Mouse (Mus musculus) embryonic facial prominence, embryonic 11.5 days (tissue): ENCODE data around the gene Pskh1. TPM values are rescaled to one million over a fixed set of nuclear protein-coding genes. Genes with fewer than 3 reads are reported as not detected.

Experiments
- ATAC-seq: fragments of 200-750 bp; cut with Nextera tagmentation; replicated peaks from 2 replicates; pipeline ENCODE4 v1.8.0; 2017; ENCODE audit warnings: low read depth; ENCODE audit not compliant: insufficient number of reproducible peaks, low FRiP score, low TSS enrichment
- DNase-seq: peaks from one replicate; pipeline ENCODE4 v3.0.0-alpha.2; 2015; ENCODE audit warnings: low spot score
- H3K27ac ChIP-seq: fragments of 300-500 bp; sonication (generic); replicated peaks from 2 replicates; pipeline ENCODE4 v1.5.1; 2014; ENCODE audit warnings: mild to moderate bottlenecking, low read depth, low read length, control low read depth
- H3K27me3 ChIP-seq: fragments of 300-500 bp; sonication (generic); 2 replicates; pipeline ENCODE4 v1.6.1; 2014; ENCODE audit warnings: mild to moderate bottlenecking, low read length, moderate library complexity, mixed read lengths; ENCODE audit not compliant: control insufficient read depth, insufficient read depth
- H3K36me3 ChIP-seq: fragments of 300-500 bp; sonication (generic); replicated peaks from 2 replicates; pipeline ENCODE4 v1.6.1; 2014; ENCODE audit warnings: low read depth, mild to moderate bottlenecking, low read length, moderate library complexity, mixed read lengths; ENCODE audit not compliant: control insufficient read depth, insufficient read depth
- H3K4me1 ChIP-seq: fragments of 300-500 bp; sonication (generic); 2 replicates; pipeline ENCODE4 v1.6.1; 2014; ENCODE audit warnings: low read length, mixed read lengths; ENCODE audit not compliant: control insufficient read depth, insufficient read depth
- H3K4me2 ChIP-seq: fragments of 300-500 bp; sonication (generic); 2 replicates; pipeline ENCODE4 v1.6.1; 2014; ENCODE audit warnings: low read depth, mild to moderate bottlenecking, control low read depth, low read length, moderate library complexity
- H3K4me3 ChIP-seq: fragments of 300-500 bp; sonication (generic); 2 replicates; pipeline ENCODE4 v1.5.1; 2014; ENCODE audit warnings: low read depth, low read length, control low read depth
- H3K9ac ChIP-seq: fragments of 300-500 bp; sonication (generic); replicated peaks from 2 replicates; pipeline ENCODE4 v1.6.1; 2014; ENCODE audit warnings: mild to moderate bottlenecking, control low read depth, low read length
- H3K9me3 ChIP-seq: fragments of 300-500 bp; sonication (generic); replicated peaks from 2 replicates; pipeline ENCODE4 v1.6.1; 2016; ENCODE audit warnings: mild to moderate bottlenecking, low read length, inconsistent platforms, mixed read lengths; ENCODE audit not compliant: control insufficient read depth
- WGBS: fragments of 180-500 bp; shearing (Covaris S2); extraction: QIAGEN DNeasy Blood & Tissue Kit; methylation state at CpG from one replicate; pipeline ENCODE4 v1.1.7; 2014; 5-methylcytosine and 5-hydroxymethylcytosine counted together
- microRNA-seq: library from miRNA; unstranded; fragments of <30 nt; microRNA quantifications from one replicate; pipeline ENCODE4, GENCODE M21; 2016; ENCODE audit warnings: borderline number of aligned reads
- polyA plus RNA-seq: library from polyadenylated mRNA; unstranded; fragments of >200 nt; fragmentation: Nextera tagmentation; extraction: Ambion mirVana; gene quantifications from 2 replicates; pipeline ENCODE4 v1.2.1, GENCODE M21; 2014

The Pskh1 gene
- polyA plus RNA-seq, 1 experiment from 2014 or later, result 16.8 TPM

DNA sequence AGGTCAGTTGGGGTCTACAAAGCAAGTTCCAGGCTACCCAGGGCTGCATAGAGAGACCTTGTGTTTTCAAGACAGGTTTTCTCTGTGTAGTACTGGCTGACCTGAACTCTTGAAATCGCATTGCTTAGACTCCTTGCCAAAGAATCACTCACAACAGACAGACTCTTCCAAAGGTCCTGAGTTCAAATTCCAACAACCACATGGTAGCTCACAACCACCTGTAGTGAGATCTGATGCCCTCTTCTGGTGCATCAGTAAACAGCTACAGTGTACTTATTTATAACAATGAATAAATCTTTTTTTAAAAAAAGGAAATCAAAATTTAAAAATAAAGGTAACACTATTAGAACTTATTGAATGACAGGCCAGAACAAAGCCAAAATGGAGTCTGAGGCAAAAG is 80.9 kb downstream of the Pskh1 start:
- H3K9me3 ChIP-seq, result no peaks in the 10 kb centered on the region
- H3K9ac ChIP-seq, result no peak overlapping the region
- 89% methylated on average over 1 of the region's 1 CpGs for WGBS
- no peaks in the 10 kb centered on the region for H3K4me1 ChIP-seq
- H3K36me3 ChIP-seq, result no peaks in the 10 kb centered on the region
- no peak overlapping the region for H3K4me3 ChIP-seq
- ATAC-seq (no peak), DNase-seq (no peak)
- H3K27ac ChIP-seq, result no peak overlapping the region
- no peak overlapping the region for H3K4me2 ChIP-seq
- H3K27me3 ChIP-seq, result no peaks in the 10 kb centered on the region

Small RNAs within 50 kb of the gene (microRNA-seq; reads per million reads assigned to microRNA genes)
- gene Mir7074, result not detected

Other genes with a start within 250 kb of the Pskh1 start
- gene Carmil2, start 214.2 kb upstream of the Pskh1 start, polyA plus RNA-seq, result 0.88 and 1.8 TPM in 2 replicates
- gene Acd, start 199.3 kb upstream of the Pskh1 start, polyA plus RNA-seq, result 53.8 and 56.5 TPM in 2 replicates
- 13.2 and 16.3 TPM in 2 replicates for gene Pard6a, start 199.3 kb upstream of the Pskh1 start, polyA plus RNA-seq
- 0.50 TPM in 1 of 2 replicates, not detected in the other for gene 4933405L10Rik, start 192.8 kb upstream of the Pskh1 start, polyA plus RNA-seq
- 31.2 and 36.7 TPM in 2 replicates for gene Enkd1, start 192.2 kb upstream of the Pskh1 start, polyA plus RNA-seq
- 24.5 and 26.6 TPM in 2 replicates for gene Gfod2, start 141.8 kb upstream of the Pskh1 start, polyA plus RNA-seq
- 11.2 and 13.0 TPM in 2 replicates for gene Ranbp10, start 73.1 kb upstream of the Pskh1 start, polyA plus RNA-seq
- gene Tsnaxip1, start 72.7 kb upstream of the Pskh1 start, polyA plus RNA-seq, result 0.27 TPM in 1 of 2 replicates, not detected in the other
- gene Cenpt, start 47.2 kb upstream of the Pskh1 start, polyA plus RNA-seq, result 50.8 and 53.1 TPM in 2 replicates
- 67.7 and 72.4 TPM in 2 replicates for gene Thap11, start 45.3 kb upstream of the Pskh1 start, polyA plus RNA-seq
- 262 and 323 TPM in 2 replicates for gene Nutf2, start 39.9 kb upstream of the Pskh1 start, polyA plus RNA-seq
- gene Edc4, start 19.6 kb upstream of the Pskh1 start, polyA plus RNA-seq, result 31.8 and 35.4 TPM in 2 replicates
- gene Nrn1l, start 6.9 kb upstream of the Pskh1 start, polyA plus RNA-seq, result 0.38 and 0.52 TPM in 2 replicates
- 0.58 and 0.59 TPM in 2 replicates for gene Ctrl, start 33.4 kb downstream of the Pskh1 start, polyA plus RNA-seq
- gene Psmb10, start 38.0 kb downstream of the Pskh1 start, polyA plus RNA-seq, result 23.1 and 24.1 TPM in 2 replicates
- gene Lcat, start 42.9 kb downstream of the Pskh1 start, polyA plus RNA-seq, result 0.84 and 1.1 TPM in 2 replicates
- gene Slc12a4, start 65.7 kb downstream of the Pskh1 start, polyA plus RNA-seq, result 16.8 and 19.0 TPM in 2 replicates
- gene Dpep3, start 79.0 kb downstream of the Pskh1 start, polyA plus RNA-seq, result not detected in 2 replicates
- 17.0 and 17.7 TPM in 2 replicates for gene Dus2, start 90.9 kb downstream of the Pskh1 start, polyA plus RNA-seq
- gene Dpep2nb, start 105.5 kb downstream of the Pskh1 start, polyA plus RNA-seq, result not detected in 2 replicates
- gene Ddx28, start 111.4 kb downstream of the Pskh1 start, polyA plus RNA-seq, result 18.7 and 20.5 TPM in 2 replicates
- 5.1 and 5.4 TPM in 2 replicates for gene Nfatc3, start 158.4 kb downstream of the Pskh1 start, polyA plus RNA-seq
- 4.1 and 6.7 TPM in 2 replicates for gene Esrp2, start 236.5 kb downstream of the Pskh1 start, polyA plus RNA-seq
- 6.6 and 8.7 TPM in 2 replicates for gene Pla2g15, start 250.0 kb downstream of the Pskh1 start, polyA plus RNA-seq